Mouse (Mus musculus) embryonic facial prominence, embryonic 15.5 days (tissue): ENCODE results near the gene Srd5a1. TPM values are rescaled to one million over a fixed set of nuclear protein-coding genes. Genes with fewer than 3 reads are reported as not detected.

Source experiments
- ATAC-seq: fragments of 200-750 bp; cut with Nextera tagmentation; 2 replicates; pipeline ENCODE4 v1.8.0; 2017; ENCODE audit warnings: low read depth, moderate TSS enrichment; ENCODE audit not compliant: insufficient number of reproducible peaks, low FRiP score, low TSS enrichment
- H3K27ac ChIP-seq: fragments of 300-500 bp; sonication (generic); replicated peaks from 2 replicates; pipeline ENCODE4 v1.5.1; 2015; ENCODE audit warnings: mild to moderate bottlenecking, inconsistent platforms
- H3K27me3 ChIP-seq: fragments of 300-500 bp; sonication (generic); 2 replicates; pipeline ENCODE4 v1.6.1; 2015; ENCODE audit warnings: inconsistent platforms
- H3K36me3 ChIP-seq: fragments of 300-500 bp; sonication (generic); 2 replicates; pipeline ENCODE4 v1.6.1; 2015; ENCODE audit warnings: mild to moderate bottlenecking, inconsistent platforms
- H3K4me1 ChIP-seq: fragments of 300-500 bp; sonication (generic); 2 replicates; pipeline ENCODE4 v1.6.1; 2015; ENCODE audit warnings: inconsistent platforms
- H3K4me2 ChIP-seq: fragments of 300-500 bp; sonication (generic); replicated peaks from 2 replicates; pipeline ENCODE4 v1.6.1; 2015; ENCODE audit warnings: mild to moderate bottlenecking, inconsistent platforms
- H3K4me3 ChIP-seq: fragments of 300-500 bp; sonication (generic); replicated peaks from 2 replicates; pipeline ENCODE4 v1.5.1; 2015; ENCODE audit warnings: mild to moderate bottlenecking, inconsistent platforms
- H3K9ac ChIP-seq: fragments of 300-500 bp; sonication (generic); 2 replicates; pipeline ENCODE4 v1.6.1; 2015; ENCODE audit warnings: inconsistent platforms
- H3K9me3 ChIP-seq: fragments of 300-500 bp; sonication (generic); replicated peaks from 2 replicates; pipeline ENCODE4 v1.6.1; 2016; ENCODE audit warnings: inconsistent platforms
- WGBS: fragments of 180-500 bp; shearing (Covaris S2); methylation state at CpG from one replicate; pipeline ENCODE4 v1.1.7; 2015; 5-methylcytosine and 5-hydroxymethylcytosine counted together
- polyA plus RNA-seq: library from polyadenylated mRNA; unstranded; fragments of >200 nt; fragmentation: Nextera tagmentation; extraction: Ambion mirVana; gene quantifications from 2 replicates; pipeline ENCODE4 v1.2.1, GENCODE M21; 2015

Gene Srd5a1
- polyA plus RNA-seq, 1 experiment from 2014 or later: 35.1 TPM

DNA sequence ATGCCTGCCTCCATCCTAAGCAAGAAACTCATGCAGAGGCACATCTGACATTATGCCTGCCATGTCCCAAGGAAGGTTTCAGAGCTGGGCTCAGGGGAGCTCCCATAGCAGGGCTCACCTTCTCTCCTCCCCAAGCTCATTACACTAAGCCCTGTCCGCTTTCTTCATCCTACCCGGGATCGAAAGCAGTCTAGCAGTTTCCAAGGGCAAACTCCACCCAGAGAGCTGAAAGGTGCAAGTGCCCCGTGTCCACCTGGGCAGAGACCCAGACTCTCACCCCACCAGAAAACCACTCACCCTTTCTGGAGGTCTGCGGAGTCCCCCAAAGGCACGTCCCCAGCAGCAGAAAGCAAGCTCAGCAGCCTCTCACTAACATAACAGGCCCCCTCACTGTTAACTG, 80.3 kb downstream of the Srd5a1 start:
- ATAC-seq: no peak
- H3K36me3 ChIP-seq: peaks cover 8% of the 10 kb centered on the region; the same call in 1 of the 2 replicates
- WGBS: 83% methylated on average over 6 of the region's 6 CpGs
- H3K27me3 ChIP-seq: no peaks in the 10 kb centered on the region
- peaks cover 61% of the 10 kb centered on the region for H3K4me1 ChIP-seq
- no peak overlapping the region for H3K9ac ChIP-seq
- peak overlapping the region; percentile 93; the same call in 1 of the 2 replicates for H3K4me3 ChIP-seq
- H3K9me3 ChIP-seq: no peaks in the 10 kb centered on the region
- H3K4me2 ChIP-seq: peak overlapping the region; percentile 78
- H3K27ac ChIP-seq: no peak overlapping the region

DNA sequence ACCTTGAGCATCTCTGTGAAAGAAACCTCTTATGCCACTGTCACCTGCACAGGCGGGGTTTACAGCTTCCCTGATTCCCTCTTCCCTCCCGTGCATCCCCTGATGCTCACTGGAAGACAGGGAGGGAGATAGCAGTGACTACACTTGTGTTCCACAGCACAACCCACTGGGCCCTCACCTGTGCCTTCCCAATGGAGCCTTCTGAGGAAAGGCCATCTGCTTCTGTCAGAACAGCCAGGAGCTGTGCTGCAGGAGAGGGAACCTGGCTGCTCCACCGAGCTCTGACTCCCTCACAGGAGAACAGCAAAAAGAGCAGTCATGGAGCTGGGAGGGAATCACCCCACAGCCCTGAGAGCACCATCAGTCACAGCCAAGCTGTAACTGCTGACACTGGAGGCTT, 81.1 kb downstream of the Srd5a1 start:
- Histone ChIP-seq H3K4me3 (no peak overlapping the region), H3K9me3 (no peaks in the 10 kb centered on the region), H3K9ac (no peak overlapping the region), H3K36me3 (peaks cover 8% of the 10 kb centered on the region; the same call in 1 of the 2 replicates), H3K4me2 (no peak overlapping the region), H3K27ac (no peak overlapping the region), H3K4me1 (peaks cover 60% of the 10 kb centered on the region), H3K27me3 (no peaks in the 10 kb centered on the region)
- WGBS: 82% methylated on average over 3 of the region's 3 CpGs
- no peak for ATAC-seq

GRCm38 (mm10) chr13:69528531-69528930, 82.7 kb downstream of the Srd5a1 start:
- ATAC-seq: no peak
- no peak overlapping the region for H3K27ac ChIP-seq
- no peak overlapping the region for H3K4me3 ChIP-seq
- no peak overlapping the region for H3K9ac ChIP-seq
- H3K4me2 ChIP-seq: no peak overlapping the region
- peaks cover 68% of the 10 kb centered on the region for H3K4me1 ChIP-seq
- WGBS: 77% methylated on average over 7 of the region's 7 CpGs
- no peaks in the 10 kb centered on the region for H3K27me3 ChIP-seq
- no peaks in the 10 kb centered on the region for H3K9me3 ChIP-seq
- peaks cover 8% of the 10 kb centered on the region; the same call in 1 of the 2 replicates for H3K36me3 ChIP-seq

DNA sequence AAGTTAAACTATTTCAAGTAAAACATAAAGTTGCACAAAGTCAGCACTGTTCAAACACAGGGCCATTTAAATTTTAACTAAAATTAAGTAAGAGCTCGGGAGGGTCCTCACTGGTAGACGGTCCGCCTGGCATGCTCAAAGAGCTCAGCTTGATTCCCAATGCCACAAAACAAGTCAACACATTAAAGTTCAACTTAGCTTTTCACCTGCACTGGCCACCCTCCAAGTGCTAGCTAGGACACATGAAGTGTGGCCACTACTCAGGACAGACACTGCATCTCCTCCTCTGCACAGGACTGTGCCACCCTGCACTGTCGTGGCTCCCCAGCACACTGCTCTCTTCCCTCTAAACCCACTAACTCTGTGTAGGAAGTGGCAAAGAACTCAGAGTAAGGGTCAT, 85.4 kb downstream of the Srd5a1 start:
- Histone ChIP-seq H3K4me3 (no peak overlapping the region), H3K4me2 (no peak overlapping the region), H3K9me3 (no peaks in the 10 kb centered on the region), H3K27me3 (no peaks in the 10 kb centered on the region), H3K9ac (no peak overlapping the region), H3K36me3 (peaks cover 8% of the 10 kb centered on the region; the same call in 1 of the 2 replicates), H3K4me1 (peaks cover 61% of the 10 kb centered on the region), H3K27ac (no peak overlapping the region)
- ATAC-seq: no peak
- 66% methylated on average over 4 of the region's 4 CpGs for WGBS

DNA sequence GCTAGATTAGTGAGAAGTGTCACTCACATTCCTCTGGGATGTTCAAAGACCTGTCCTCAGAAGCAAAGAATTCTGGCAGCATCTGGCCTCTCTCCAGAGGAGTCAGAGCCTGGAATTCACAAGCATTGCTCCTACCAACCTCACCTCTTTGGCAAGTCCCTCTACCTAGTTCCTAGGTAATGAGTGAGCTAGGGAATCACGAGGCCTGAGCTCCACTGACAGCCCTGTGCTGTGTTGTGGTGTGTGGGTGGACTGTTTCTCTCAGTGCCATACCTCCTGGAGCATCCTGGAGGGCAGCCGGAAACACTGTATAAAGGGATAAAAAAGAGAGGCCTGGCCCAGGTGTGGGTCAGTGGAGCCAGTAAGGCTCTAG, 87.1 kb downstream of the Srd5a1 start:
- Histone ChIP-seq H3K9me3 (no peaks in the 10 kb centered on the region), H3K4me1 (peaks cover 50% of the 10 kb centered on the region), H3K4me2 (no peak overlapping the region), H3K27ac (no peak overlapping the region), H3K9ac (no peak overlapping the region), H3K4me3 (no peak overlapping the region), H3K27me3 (no peaks in the 10 kb centered on the region), H3K36me3 (no peaks in the 10 kb centered on the region)
- no peak for ATAC-seq
- WGBS: 75% methylated on average over 2 of the region's 2 CpGs

Other genes starting within 250 kb of the Srd5a1 start
- gene Nsun2, start 77.7 kb downstream of the Srd5a1 start, polyA plus RNA-seq: 116 and 119 TPM in 2 replicates
- gene Tent4a, start 76.8 kb downstream of the Srd5a1 start, polyA plus RNA-seq: 6.0 and 6.1 TPM in 2 replicates
- gene Ube2ql1, start 128.4 kb upstream of the Srd5a1 start, polyA plus RNA-seq: 0.77 and 0.88 TPM in 2 replicates
- gene Med10, start 191.0 kb upstream of the Srd5a1 start, polyA plus RNA-seq: 126 and 129 TPM in 2 replicates